Mouse (Mus musculus): ENCODE data around the gene Rexo4.

- TF ChIP-seq CTCF (IDR thresholded peaks at IDR 0.05) (no peak), EP300 (IDR thresholded peaks at IDR 0.05) (no peak)
These were observed 7.2 kb downstream of the Rexo4 start for GRCm38 (mm10) chr2:26956811-26957487.

Data from lung, postnatal 0 days (tissue).